Mouse (Mus musculus): ENCODE results near the gene Hist1h4a. TPM values are rescaled to one million over a fixed set of nuclear protein-coding genes. Genes with fewer than 3 reads are reported as not detected.

Gene Hist1h4a
- polyA plus RNA-seq, 1 experiment from 2014 or later: 0.40 TPM

- H3K4me3 ChIP-seq (ENCODE audit: low read depth, low read length): no peak overlapping the region; the same call in 1 of the 2 replicates
- H3K4me2 ChIP-seq (ENCODE audit: low read depth, low read length): peak overlapping the region; percentile 84
- 58% methylated on average over 1 of the region's 1 CpGs for WGBS (ENCODE audit: insufficient replicate concordance)
- TF ChIP-seq EP300 (IDR thresholded peaks at IDR 0.05; ENCODE audit: low read depth): no peak
- no peak for TF ChIP-seq CTCF (IDR thresholded peaks at IDR 0.05; ENCODE audit: low read depth)
- no peaks in the 10 kb centered on the region for H3K27me3 ChIP-seq (ENCODE audit: insufficient read depth, low read length)
- peak; percentile 48 for DNase-seq
- H3K4me1 ChIP-seq (ENCODE audit: insufficient read depth): peaks cover 22% of the 10 kb centered on the region
- H3K9ac ChIP-seq (replicated peaks): peak overlapping the region; percentile 66
- H3K27ac ChIP-seq (ENCODE audit: low read depth): peak overlapping the region; percentile 97
- no peak for ATAC-seq
- no peaks in the 10 kb centered on the region for H3K36me3 ChIP-seq (replicated peaks; ENCODE audit: insufficient read depth, low read length)
- H3K9me3 ChIP-seq (ENCODE audit: low read length): no peaks in the 10 kb centered on the region
Observed at GRCm38 (mm10) chr13:23759916-23760239, 1.2 kb downstream of the Hist1h4a start.

GRCm38 (mm10) chr13:23759251-23759771 lies 1.7 kb downstream of the Hist1h4a start:
- H3K9ac ChIP-seq (replicated peaks): peak overlapping the region; percentile 66; the same call in 1 of the 2 replicates

GRCm38 (mm10) chr13:23757921-23758320 lies 3.1 kb downstream of the Hist1h4a start:
- Histone ChIP-seq H3K4me2 (ENCODE audit: low read depth, low read length) (peak overlapping the region; percentile 75), H3K27ac (ENCODE audit: low read depth) (peak overlapping the region; percentile 92)

More at GRCm38 (mm10) chr13:23759251-23759771, 1.7 kb downstream of the Hist1h4a start:
- DNase-seq (no peak), ATAC-seq (no peak)
- Histone ChIP-seq H3K36me3 (replicated peaks; ENCODE audit: insufficient read depth, low read length) (no peaks in the 10 kb centered on the region), H3K4me2 (ENCODE audit: low read depth, low read length) (peak overlapping the region; percentile 84; the same call in 1 of the 2 replicates), H3K4me3 (ENCODE audit: low read depth, low read length) (no peak overlapping the region), H3K9me3 (ENCODE audit: low read length) (no peaks in the 10 kb centered on the region), H3K27me3 (ENCODE audit: insufficient read depth, low read length) (no peaks in the 10 kb centered on the region), H3K27ac (ENCODE audit: low read depth) (peak overlapping the region; percentile 97), H3K4me1 (ENCODE audit: insufficient read depth) (peaks cover 21% of the 10 kb centered on the region)
- WGBS (ENCODE audit: insufficient replicate concordance): 91% methylated on average over 3 of the region's 3 CpGs
- no peak for TF ChIP-seq CTCF (IDR thresholded peaks at IDR 0.05; ENCODE audit: low read depth)
- no peak for TF ChIP-seq EP300 (IDR thresholded peaks at IDR 0.05; ENCODE audit: low read depth)

GRCm38 (mm10) chr13:23757211-23757773 lies 3.7 kb downstream of the Hist1h4a start:
- Histone ChIP-seq H3K9ac (replicated peaks) (peak overlapping the region; percentile 56), H3K4me3 (ENCODE audit: low read depth, low read length) (peak overlapping the region; percentile 39), H3K4me2 (ENCODE audit: low read depth, low read length) (peak overlapping the region; percentile 75), H3K27ac (ENCODE audit: low read depth) (peak overlapping the region; percentile 92), H3K9me3 (ENCODE audit: low read length) (no peaks in the 10 kb centered on the region), H3K36me3 (replicated peaks; ENCODE audit: insufficient read depth, low read length) (no peaks in the 10 kb centered on the region), H3K27me3 (ENCODE audit: insufficient read depth, low read length) (no peaks in the 10 kb centered on the region), H3K4me1 (ENCODE audit: insufficient read depth) (peaks cover 11% of the 10 kb centered on the region)
- TF ChIP-seq CTCF (IDR thresholded peaks at IDR 0.05; ENCODE audit: low read depth) (no peak), EP300 (IDR thresholded peaks at IDR 0.05; ENCODE audit: low read depth) (no peak; the same call in 1 of the 2 replicates)
- WGBS (ENCODE audit: insufficient replicate concordance): 1% methylated on average over 12 of the region's 23 CpGs
- ATAC-seq (no peak), DNase-seq (peak; percentile 67)

More at GRCm38 (mm10) chr13:23757921-23758320, 3.1 kb downstream of the Hist1h4a start:
- TF ChIP-seq CTCF (IDR thresholded peaks at IDR 0.05; ENCODE audit: low read depth): no peak
- TF ChIP-seq EP300 (IDR thresholded peaks at IDR 0.05; ENCODE audit: low read depth): no peak
- ATAC-seq (no peak), DNase-seq (no peak)
- Histone ChIP-seq H3K27me3 (ENCODE audit: insufficient read depth, low read length) (no peaks in the 10 kb centered on the region), H3K4me1 (ENCODE audit: insufficient read depth) (peaks cover 14% of the 10 kb centered on the region), H3K9ac (replicated peaks) (no peak overlapping the region), H3K36me3 (replicated peaks; ENCODE audit: insufficient read depth, low read length) (no peaks in the 10 kb centered on the region), H3K4me3 (ENCODE audit: low read depth, low read length) (no peak overlapping the region), H3K9me3 (ENCODE audit: low read length) (no peaks in the 10 kb centered on the region)
- 47% methylated on average over 3 of the region's 3 CpGs for WGBS (ENCODE audit: insufficient replicate concordance)

GRCm38 (mm10) chr13:23756790-23757189 lies 4.2 kb downstream of the Hist1h4a start, which contains the start of gene Hist1h4b:
Hist1h4b (plus strand) TSS chr13:23757013.
- H3K27me3 ChIP-seq (ENCODE audit: insufficient read depth, low read length): no peaks in the 10 kb centered on the region
- H3K4me1 ChIP-seq (ENCODE audit: insufficient read depth): peaks cover 11% of the 10 kb centered on the region
- H3K9me3 ChIP-seq (ENCODE audit: low read length): no peaks in the 10 kb centered on the region
- H3K4me3 ChIP-seq (ENCODE audit: low read depth, low read length): peak within 1 kb of the TSS; percentile 39
- peak within 1 kb of the TSS; percentile 92 for H3K27ac ChIP-seq (ENCODE audit: low read depth)
- H3K4me2 ChIP-seq (ENCODE audit: low read depth, low read length): peak within 1 kb of the TSS; percentile 75
- H3K9ac ChIP-seq (replicated peaks): peak within 1 kb of the TSS; percentile 56
- peak; percentile 87 for TF ChIP-seq EP300 (IDR thresholded peaks at IDR 0.05; ENCODE audit: low read depth)
- no peak for TF ChIP-seq CTCF (IDR thresholded peaks at IDR 0.05; ENCODE audit: low read depth)
- DNase-seq (peak; percentile 92), ATAC-seq (peak; percentile 49)
- H3K36me3 ChIP-seq (replicated peaks; ENCODE audit: insufficient read depth, low read length): no peaks in the 10 kb centered on the region
- WGBS (ENCODE audit: insufficient replicate concordance): 1% methylated on average over 18 of the region's 22 CpGs

GRCm38 (mm10) chr13:23755000-23755399 lies 6.0 kb downstream of the Hist1h4a start:
- DNase-seq (no peak), ATAC-seq (no peak)
- H3K4me2 ChIP-seq (ENCODE audit: low read depth, low read length): no peak overlapping the region
- TF ChIP-seq EP300 (IDR thresholded peaks at IDR 0.05; ENCODE audit: low read depth) (no peak), CTCF (IDR thresholded peaks at IDR 0.05; ENCODE audit: low read depth) (no peak)
- no peaks in the 10 kb centered on the region for H3K9me3 ChIP-seq (ENCODE audit: low read length)
- H3K36me3 ChIP-seq (replicated peaks; ENCODE audit: insufficient read depth, low read length): no peaks in the 10 kb centered on the region
- no peak overlapping the region for H3K4me3 ChIP-seq (ENCODE audit: low read depth, low read length)
- H3K27ac ChIP-seq (ENCODE audit: low read depth): peak overlapping the region; percentile 60
- no peaks in the 10 kb centered on the region for H3K27me3 ChIP-seq (ENCODE audit: insufficient read depth, low read length)
- no peak overlapping the region for H3K9ac ChIP-seq (replicated peaks)
- H3K4me1 ChIP-seq (ENCODE audit: insufficient read depth): peaks cover 6% of the 10 kb centered on the region; the same call in 1 of the 2 replicates
